23 mouse cellular contexts compared by ENCODE assay signal in genomic region chr6:34497991-34498625, GRCm38 (mm10). TPM values are rescaled to one million over a fixed set of nuclear protein-coding genes. Genes with fewer than 3 reads are reported as not detected.
DNase-seq lines count a peak whose midpoint lies in the region; ATAC-seq lines count a peak whose summit lies in the region.
"Had no signal": no experiment of that assay in that cellular context is flagged by ENCODE, and none has a peak within 500 bp of the region (broad histone marks: within the 10 kb centered on the region; RNA-seq: fewer than 3 reads in every experiment).

No protein-coding gene starts in this region.

- H3K9ac ChIP-seq in kidney, embryonic 15.5 days: no peak overlapping the region
- H3K9ac ChIP-seq in kidney, embryonic 14.5 days (ENCODE audit: low read depth, low read length): no peak overlapping the region
- H3K9ac ChIP-seq: liver, embryonic 12.5 days; stomach, embryonic 15.5 days had no signal

- peak; percentile 47 for DNase-seq in adrenal gland, adult 2 months
- DNase-seq in adrenal gland, adult 18-20 months (ENCODE audit: low spot score in 2 of 2): no peak
- DNase-seq in MN1 (ENCODE audit: low spot score) (peak; percentile 12), adipocyte (ENCODE audit: low spot score) (no peak)
- peak; percentile 66 for DNase-seq in fibroblast of lung, adult 2 months (ENCODE audit: low read depth)
- DNase-seq in urinary bladder, postnatal 14 days (ENCODE audit: low spot score): no peak
- DNase-seq: cerebellum, adult 11 months; cerebellum, postnatal 14 days; embryo, embryonic 11 days; gastrocnemius, postnatal 36 days; kidney, postnatal 14 days; lung, adult 2 months; right cerebral cortex, postnatal 14 days had no signal

- H3K9me3 ChIP-seq in kidney, embryonic 15.5 days (replicated peaks): no peaks in the 10 kb centered on the region
- H3K9me3 ChIP-seq in kidney, embryonic 14.5 days (ENCODE audit: control insufficient read depth, low read length): no peaks in the 10 kb centered on the region
- H3K9me3 ChIP-seq: liver, embryonic 12.5 days; megakaryocyte, embryonic 14.5 days; stomach, embryonic 15.5 days had no signal

- peak overlapping the region; percentile 19; the same call in 1 of the 2 replicates for H3K27ac ChIP-seq in kidney, embryonic 15.5 days
- no peak overlapping the region for H3K27ac ChIP-seq in kidney, embryonic 14.5 days (ENCODE audit: low read depth, low read length)
- H3K27ac ChIP-seq: left cerebral cortex, adult 2 months; liver, embryonic 12.5 days; stomach, embryonic 15.5 days had no signal

- no peaks in the 10 kb centered on the region for H3K36me3 ChIP-seq in kidney, embryonic 15.5 days
- H3K36me3 ChIP-seq in kidney, embryonic 14.5 days (ENCODE audit: control insufficient read depth, insufficient read depth, low read length): no peaks in the 10 kb centered on the region
- H3K36me3 ChIP-seq: stomach, embryonic 15.5 days had no signal

- H3K4me2 ChIP-seq in kidney, embryonic 15.5 days: no peak overlapping the region
- no peak overlapping the region for H3K4me2 ChIP-seq in kidney, embryonic 14.5 days (replicated peaks; ENCODE audit: low read depth, low read length)
- H3K4me2 ChIP-seq: liver, embryonic 12.5 days; stomach, embryonic 15.5 days had no signal

- WGBS in kidney, embryonic 15.5 days: 54% methylated on average over 5 of the region's 5 CpGs
- 62% methylated on average over 5 of the region's 5 CpGs for WGBS in kidney, embryonic 14.5 days

- no peaks in the 10 kb centered on the region for H3K27me3 ChIP-seq in kidney, embryonic 15.5 days
- H3K27me3 ChIP-seq in kidney, embryonic 14.5 days (ENCODE audit: control insufficient read depth, insufficient read depth, low read length): no peaks in the 10 kb centered on the region
- H3K27me3 ChIP-seq: liver, embryonic 12.5 days; megakaryocyte, embryonic 14.5 days; stomach, embryonic 15.5 days had no signal

- no peak overlapping the region for H3K4me3 ChIP-seq in kidney, embryonic 15.5 days (replicated peaks)
- H3K4me3 ChIP-seq in kidney, embryonic 14.5 days (ENCODE audit: low read length): no peak overlapping the region
- H3K4me3 ChIP-seq: erythroblast, embryonic 14.5 days; left cerebral cortex, adult 2 months; liver, embryonic 12.5 days; megakaryocyte, embryonic 14.5 days; stomach, embryonic 15.5 days had no signal

- no peak for ATAC-seq in kidney, embryonic 15.5 days (replicated peaks; ENCODE audit: low FRiP score)
- no peak for ATAC-seq in kidney, embryonic 14.5 days (ENCODE audit: low FRiP score, low TSS enrichment)
- ATAC-seq: activated CD4-positive, CD25-positive, alpha-beta regulatory T cell, adult 4 months; forebrain, embryonic 14.5 days; liver, embryonic 12.5 days; midbrain, embryonic 16.5 days had no signal

- peaks cover 34% of the 10 kb centered on the region for H3K4me1 ChIP-seq in kidney, embryonic 15.5 days
- H3K4me1 ChIP-seq in kidney, embryonic 14.5 days (ENCODE audit: control insufficient read depth, insufficient read depth, low read length): peaks cover 16% of the 10 kb centered on the region

RNA-seq across cellular contexts. Expression of gene Bpgm, which starts 22.1 kb away (rescaled TPM):
- 10 to 100 TPM; 21.7 to 34.7 TPM for total RNA-seq in adrenal gland, adult 2 months (2021)
- polyA plus RNA-seq in adrenal gland, adult 2 months (2012; rRNA removed): 3.9 and 4.1 TPM in 2 replicates
- total RNA-seq in adrenal gland, adult 18-20 months (2021): 10 to 100 TPM; 26.2 to 39.8 TPM
- polyA plus RNA-seq in kidney, embryonic 15.5 days (2015; fragmentation: Nextera tagmentation; extraction: Ambion mirVana): 43.7 and 45.2 TPM in 2 replicates
- polyA plus RNA-seq in kidney, embryonic 14.5 days (2014; fragmentation: Nextera tagmentation; extraction: Ambion mirVana): 32.3 and 42.3 TPM in 2 replicates

Comparison
In these comparisons a context has a peak if more than half of its experiments do, and no peak if none do; other contexts are left out.
1. DNase-seq: peak in adrenal gland, adult 2 months (single experiment), MN1 (single experiment) and fibroblast of lung, adult 2 months (single experiment); none in adrenal gland, adult 18-20 months (0 of 2), urinary bladder, postnatal 14 days (single experiment) and adipocyte (single experiment).